Mouse (Mus musculus): ENCODE measurements at regions not wholly inside any gene's neighbourhood (a gene's known extent, or its start where the extent isn't known, plus 50 kb on each side); places are given as distances from the start of the nearest gene placed in this dataset.

- in situ Hi-C loops (cut with MseI, MboI): no loop called here
Observed at GRCm38 (mm10) chrX:35791273-35791672, 97.4 kb upstream of the Dock11 start.

DNA sequence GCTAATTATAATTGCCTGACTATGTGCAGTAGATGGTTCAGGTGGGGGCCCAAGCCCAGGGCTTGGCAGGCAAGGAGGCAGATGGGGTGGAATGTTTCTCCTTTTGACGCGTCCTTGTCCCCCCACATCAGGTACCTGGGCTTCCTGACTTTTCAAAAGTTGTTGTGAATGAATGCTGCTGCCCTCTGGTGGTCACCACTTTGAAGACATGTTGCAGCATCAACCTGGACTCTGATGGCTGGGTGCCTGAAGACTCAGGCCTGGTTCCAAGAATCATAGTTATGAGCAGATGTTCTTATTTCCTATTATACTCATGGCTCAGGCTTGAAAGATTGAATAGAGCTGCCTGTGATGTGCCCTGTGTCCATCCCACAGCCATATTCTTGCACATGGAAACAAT lies 75.4 kb upstream of the Dock11 start:
- in situ Hi-C loops (cut with MseI, MboI): loop anchor here in 1 of 2 experiments (25.0 kb wide), 2 partner anchors 99 to 374 kb away; partner anchors contain the start of gene Zcchc12

- in situ Hi-C loops (cut with MseI, MboI): loop anchor here in 1 of 2 experiments (5.0 to 25.0 kb wide), 2 partner anchors 163 to 353 kb away; partner anchors contain the start of gene Zcchc12
Observed at GRCm38 (mm10) chrX:35834411-35834810, 54.2 kb upstream of the Dock11 start.

DNA sequence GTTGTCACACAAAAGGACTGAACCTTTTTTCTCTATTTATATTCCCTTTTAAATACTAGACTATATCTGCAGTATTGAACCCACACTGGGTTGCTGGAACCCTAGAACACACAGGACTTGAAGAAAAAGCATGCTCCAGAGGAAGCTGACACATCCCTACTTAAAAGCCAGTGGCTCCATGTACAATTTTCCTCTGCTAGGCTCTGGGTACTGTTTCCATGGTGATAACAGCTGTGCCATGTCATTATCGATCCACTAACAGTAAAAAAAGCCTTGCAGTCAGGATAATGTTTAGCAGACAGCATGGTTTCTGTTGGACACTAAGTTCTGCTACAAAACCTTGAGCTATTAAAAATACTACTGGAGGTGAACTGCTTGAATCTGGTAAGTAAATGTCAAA lies 50.6 kb upstream of the Dock11 start:
- in situ Hi-C loops (cut with MseI, MboI): loop anchor here in 1 of 2 experiments (25.0 kb wide), 1 partner anchor 349 kb away; the partner anchor contains the start of gene Zcchc12
